Mouse (Mus musculus): ENCODE data around the gene Slc29a1.

Gene Slc29a1

GRCm38 (mm10) chr17:45589236-45589635 is 10.2 kb downstream of the Slc29a1 start:
- peak; percentile 61 for DNase-seq

- peak; percentile 33 for DNase-seq
Measured at GRCm38 (mm10) chr17:45588370-45588769, 11.0 kb downstream of the Slc29a1 start.

DNA sequence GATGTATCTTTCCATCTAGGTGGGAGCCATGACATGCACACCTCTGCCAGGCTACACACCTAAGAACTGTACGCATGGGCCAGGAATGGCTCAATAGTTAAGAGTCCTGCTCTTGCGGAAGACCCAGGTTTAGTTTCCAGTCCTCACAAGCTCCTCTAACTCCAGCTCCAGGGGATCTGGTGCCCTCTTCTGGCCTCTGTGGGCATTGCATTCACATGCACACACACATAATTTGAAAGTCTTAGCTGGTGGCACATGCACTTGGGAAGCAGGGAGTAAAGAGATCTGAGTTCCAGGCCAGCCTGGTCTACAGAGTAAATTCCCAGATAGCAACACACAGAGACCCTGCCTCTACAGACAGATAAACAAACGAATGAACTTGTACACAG is 13.0 kb downstream of the Slc29a1 start:
- peak; percentile 29 for DNase-seq

GRCm38 (mm10) chr17:45585725-45586448 is 13.5 kb downstream of the Slc29a1 start:
- DNase-seq = peak; percentile 34

GRCm38 (mm10) chr17:45584939-45585678 is 14.3 kb downstream of the Slc29a1 start:
- DNase-seq = peak; percentile 86

- DNase-seq = peak; percentile 80
Measured at GRCm38 (mm10) chr17:45584096-45584896, 15.1 kb downstream of the Slc29a1 start.

DNA sequence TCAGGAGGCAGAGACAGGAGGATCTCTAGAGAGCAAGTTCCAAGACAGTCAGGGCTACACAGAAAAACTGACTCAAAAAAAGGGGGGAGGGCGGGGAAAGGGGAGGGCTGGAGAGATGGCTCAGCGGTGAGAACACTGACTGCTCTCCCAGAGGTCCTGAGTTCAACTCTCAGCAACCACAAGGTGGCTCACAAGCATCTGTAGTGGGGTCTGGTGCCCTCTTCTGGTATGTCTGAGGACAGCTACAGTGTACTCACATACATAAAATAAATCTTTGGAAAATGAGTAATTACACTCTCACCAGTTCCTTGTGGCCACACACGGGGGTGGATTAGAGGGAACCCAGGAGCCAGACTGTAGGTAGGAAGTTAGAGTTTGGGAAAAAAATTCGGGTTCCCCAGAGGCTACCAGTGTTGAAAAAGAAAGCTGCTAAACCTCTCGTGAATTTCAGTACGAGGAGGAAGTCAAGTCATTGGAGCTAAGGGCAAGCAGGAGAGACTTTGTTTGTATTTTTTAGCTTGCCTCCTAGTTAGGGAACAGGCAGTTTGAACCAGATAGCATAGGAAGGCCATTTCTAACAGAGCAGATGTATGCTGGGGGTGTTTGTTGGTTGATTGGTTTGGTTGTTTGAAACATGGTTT is 16.6 kb downstream of the Slc29a1 start:
- no peak for DNase-seq

GRCm38 (mm10) chr17:45582188-45582587 is 17.2 kb downstream of the Slc29a1 start:
- DNase-seq = no peak

DNA sequence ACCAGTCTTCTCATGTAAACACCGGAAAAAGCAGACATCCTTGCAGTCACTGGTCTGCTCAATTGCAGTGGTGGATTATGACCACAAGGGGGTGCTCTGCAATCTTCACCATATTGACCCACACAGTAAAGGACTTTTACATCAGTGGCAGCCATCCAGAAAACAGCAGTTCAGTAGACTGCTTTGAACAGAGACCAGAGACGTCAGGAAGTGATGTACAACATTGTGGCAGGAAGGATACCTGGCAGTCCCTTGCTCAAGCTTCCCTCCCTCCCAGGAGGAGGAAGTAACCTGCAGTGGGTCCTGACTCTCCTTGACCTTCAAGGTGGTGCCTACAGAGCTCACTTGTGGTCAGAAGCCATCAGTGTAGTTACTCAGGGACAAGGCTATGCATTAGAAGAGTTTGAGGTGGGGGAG is 17.8 kb downstream of the Slc29a1 start:
- peak; percentile 86 for DNase-seq

DNA sequence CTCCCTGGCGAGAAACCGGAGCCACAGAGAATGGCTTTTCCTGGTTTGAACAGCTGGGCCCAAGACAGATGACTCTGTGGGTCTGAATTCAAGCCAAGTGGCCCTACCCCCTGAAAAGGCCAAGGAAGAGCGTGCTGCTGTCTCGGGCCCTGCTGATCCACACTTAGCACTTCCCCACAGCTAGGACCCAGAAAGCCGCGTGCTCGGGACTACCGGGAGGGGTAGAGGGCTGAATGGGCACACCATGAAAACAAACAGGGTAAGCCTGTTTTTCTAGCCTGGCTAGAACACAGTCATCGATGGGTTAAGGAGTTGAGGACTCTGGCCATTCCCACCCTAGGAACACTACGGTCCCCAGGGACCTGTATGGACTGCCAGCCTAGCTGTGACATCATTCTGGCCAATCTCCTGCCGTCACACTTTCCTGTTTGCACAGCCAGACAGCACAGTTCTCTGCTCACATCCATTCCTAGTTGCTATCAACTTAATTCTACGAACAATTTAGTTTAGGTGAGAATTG is 18.4 kb downstream of the Slc29a1 start:
- no peak for DNase-seq

GRCm38 (mm10) chr17:45579554-45579953 is 19.9 kb downstream of the Slc29a1 start:
- no peak for DNase-seq

DNA sequence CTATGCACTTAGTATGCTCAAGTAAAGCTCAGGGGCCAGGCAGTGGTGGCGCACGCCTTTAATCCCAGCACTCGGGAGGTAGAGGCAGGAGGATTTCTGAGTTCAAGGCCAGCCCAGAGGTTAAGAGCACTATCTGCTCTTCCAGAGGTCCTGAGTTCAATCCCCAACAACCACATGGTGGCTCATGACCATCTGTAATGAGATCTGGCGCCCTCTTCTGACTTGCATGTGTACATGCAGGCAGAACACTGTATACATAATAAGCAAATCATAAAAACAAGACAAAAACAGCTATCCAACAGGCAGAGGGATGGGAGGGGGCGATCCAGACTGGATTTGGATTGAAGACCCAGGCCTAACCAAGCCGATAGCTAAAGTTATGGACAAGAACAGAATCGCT is 20.6 kb downstream of the Slc29a1 start:
- no peak for DNase-seq

DNA sequence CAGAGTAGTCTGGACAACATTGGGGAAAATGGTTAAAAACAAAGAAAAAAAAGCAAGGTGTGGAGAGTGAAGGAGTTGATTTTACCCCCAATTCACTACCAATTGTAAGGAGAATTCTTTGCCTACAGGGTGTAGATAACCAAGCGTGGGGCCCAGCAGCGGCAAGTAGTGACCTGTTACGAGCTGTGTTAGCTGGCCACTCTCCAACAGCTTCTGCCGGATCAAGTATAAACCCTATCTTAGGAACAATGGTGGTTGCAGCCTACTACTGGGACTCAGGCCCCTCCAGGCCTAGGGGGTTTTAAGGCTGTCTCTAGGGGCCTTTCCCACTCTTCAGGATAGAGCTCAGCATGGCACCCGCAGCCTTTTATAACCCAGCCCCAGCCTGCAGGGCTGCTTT is 21.2 kb downstream of the Slc29a1 start:
- no peak for DNase-seq

DNA sequence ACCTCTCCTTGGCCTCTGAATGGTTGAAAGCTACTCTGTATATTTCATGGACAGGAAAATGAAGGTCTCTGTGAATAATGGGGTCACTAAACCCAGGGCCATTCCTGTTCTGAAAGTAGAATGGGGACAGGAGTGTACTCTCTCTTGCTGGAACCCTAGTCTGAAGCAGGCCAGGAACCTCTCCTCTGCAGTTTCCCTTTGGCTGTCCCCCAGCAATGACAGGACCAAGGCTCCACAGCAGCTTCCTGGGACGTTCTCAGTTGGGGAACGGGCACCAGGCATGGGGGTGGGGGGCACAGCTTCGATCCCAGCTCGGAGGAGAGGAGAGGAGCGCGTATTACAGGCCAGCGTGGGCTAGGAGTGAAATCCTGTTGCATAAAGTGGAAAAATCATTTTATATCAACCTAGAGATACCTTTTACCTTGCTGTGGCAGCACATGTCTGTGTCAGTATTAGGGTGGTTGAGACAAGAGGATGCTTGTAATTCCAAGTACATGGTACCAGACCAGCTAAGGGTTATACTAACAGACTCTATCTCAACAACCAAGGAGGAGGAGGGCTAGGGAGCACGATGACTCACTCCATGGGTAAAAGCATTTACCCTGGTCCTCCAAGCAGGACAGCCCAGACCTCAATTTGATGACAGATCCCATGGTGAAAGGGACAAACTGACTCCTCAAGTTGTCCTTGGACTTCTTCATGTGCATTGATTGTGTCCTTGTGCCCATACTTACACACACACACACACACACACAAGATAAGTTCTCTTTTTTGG is 24.1 kb downstream of the Slc29a1 start:
- peak; percentile 63 for DNase-seq

DNA sequence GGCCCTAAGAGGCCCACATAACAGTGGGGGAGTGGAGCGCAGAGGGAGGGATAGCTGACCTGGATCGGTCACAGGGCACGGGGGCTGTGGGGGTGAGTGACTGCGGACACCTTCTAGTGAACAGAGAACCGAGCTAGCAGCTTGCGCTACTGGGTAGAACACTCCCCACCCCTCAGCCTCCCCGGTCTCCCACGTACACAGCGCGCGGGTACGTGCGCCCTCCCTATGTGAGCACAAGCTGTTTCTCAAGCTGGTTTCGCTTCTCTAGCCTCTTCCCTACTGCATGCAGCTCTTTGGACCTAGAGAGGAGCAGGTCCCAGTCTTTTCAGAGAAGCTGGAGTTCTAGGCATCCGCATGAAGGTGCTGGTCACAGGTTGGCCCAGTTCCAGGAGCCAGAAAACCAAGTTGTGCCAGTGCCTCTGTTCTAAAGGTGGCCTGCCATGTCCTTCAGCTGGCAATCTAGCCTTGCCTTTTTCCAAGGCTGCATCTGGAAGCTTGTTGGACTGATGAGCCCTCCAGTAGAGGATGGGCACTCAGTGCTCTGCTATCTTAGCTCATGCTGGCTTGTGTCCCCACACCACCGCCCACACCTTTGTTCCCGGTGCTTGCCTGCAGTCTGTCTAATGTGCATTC is 25.2 kb downstream of the Slc29a1 start:
- DNase-seq = peak; percentile 91

DNA sequence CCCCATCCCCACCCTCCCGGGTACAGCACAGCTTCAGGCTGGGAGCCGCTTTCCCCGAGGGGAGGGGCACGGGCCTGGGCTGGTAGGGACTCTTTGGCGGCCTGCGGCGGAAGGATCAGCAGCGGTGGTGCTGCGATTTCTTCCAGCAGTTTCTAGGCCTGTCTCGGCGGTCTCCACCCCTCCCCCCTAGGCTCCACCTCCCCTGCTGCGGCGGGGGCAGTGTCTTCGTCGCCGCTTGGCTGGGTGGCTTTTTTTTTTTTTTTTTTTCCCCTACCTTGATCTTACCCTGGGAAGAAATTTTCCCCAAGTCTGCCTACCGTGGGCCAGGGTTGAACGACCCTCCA is 25.7 kb downstream of the Slc29a1 start:
- peak; percentile 97 for DNase-seq

DNA sequence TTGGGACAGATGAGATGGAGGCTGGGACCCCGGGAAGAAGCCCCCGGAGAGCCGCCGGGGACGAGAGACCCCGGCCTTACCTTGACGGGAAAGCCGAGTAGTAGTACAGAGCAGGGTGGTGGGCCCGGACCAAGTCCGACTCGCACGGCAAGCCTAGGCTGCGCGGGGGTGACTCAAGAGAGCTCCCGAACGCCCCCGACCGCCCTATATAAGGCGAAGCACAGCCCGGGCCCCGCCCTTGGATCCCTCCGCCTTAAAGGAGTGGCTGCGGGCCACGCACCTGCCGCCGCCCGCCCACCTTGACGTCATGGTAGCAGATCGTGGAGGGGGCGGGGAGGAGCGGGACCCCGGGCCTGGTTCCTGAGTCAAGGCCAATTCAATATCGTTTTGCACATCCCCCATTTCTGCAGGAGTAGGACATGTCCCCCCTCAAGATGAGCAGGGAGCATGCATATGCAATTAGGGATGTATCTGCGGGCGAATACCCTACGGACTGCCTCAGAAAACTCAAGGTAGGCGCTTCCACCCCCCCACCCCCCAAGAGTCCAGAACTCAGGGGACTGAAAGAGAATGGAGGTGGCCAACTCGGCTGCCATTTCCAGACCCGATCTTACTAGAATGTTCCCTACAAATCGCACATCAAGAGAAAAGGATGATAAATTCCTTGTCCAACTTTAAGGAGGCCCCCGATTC is 26.2 kb downstream of the Slc29a1 start, which contains the start of gene Hsp90ab1:
Gene Hsp90ab1, minus strand, starts transcription at position 185 of the 693 bp plus-strand sequence.
- DNase-seq = peak; percentile 99

- peak; percentile 79 for DNase-seq
Measured at GRCm38 (mm10) chr17:45572103-45573086, 27.0 kb downstream of the Slc29a1 start.

DNA sequence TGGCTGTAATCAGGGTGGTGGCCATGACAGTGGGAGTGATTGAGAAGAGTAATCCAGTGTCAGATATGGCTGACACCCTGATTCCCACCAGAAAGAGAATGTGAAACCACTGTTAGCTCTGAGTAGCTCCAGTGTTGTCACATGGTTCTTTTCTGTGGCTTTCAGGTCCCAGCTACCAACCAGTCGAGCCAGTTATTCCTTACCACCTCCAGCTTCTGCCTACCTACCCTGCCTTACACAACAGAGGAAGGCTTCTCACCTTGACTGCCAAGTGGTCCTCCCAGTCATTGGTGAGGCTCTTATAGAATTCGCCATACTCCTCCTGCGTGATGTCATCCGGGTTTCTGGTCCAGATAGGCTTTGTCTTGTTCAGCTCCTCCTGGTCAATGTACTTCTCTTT is 29.4 kb downstream of the Slc29a1 start:
- DNase-seq = no peak

- no peak for DNase-seq
Measured at GRCm38 (mm10) chr17:45568990-45569389, 30.4 kb downstream of the Slc29a1 start.
